Mouse (Mus musculus): ENCODE measurements around the gene Fam50b.
A peak's percentile ranks its signal among the peaks of the same experiment; 100 is the strongest.

The Fam50b gene

GRCm38 (mm10) chr13:34725800-34726476, 8.7 kb upstream of the Fam50b start:
- TF ChIP-seq GATA4 (IDR thresholded peaks at IDR 0.05; ENCODE audit: insufficient replicate concordance, low read length) = peak; percentile 38; the same call in 1 of the 2 replicates

- TF ChIP-seq GATA4 (IDR thresholded peaks at IDR 0.05; ENCODE audit: insufficient replicate concordance, low read length) = no peak
These were observed 8.2 kb upstream of the Fam50b start for GRCm38 (mm10) chr13:34726477-34726805.

- no peak for TF ChIP-seq GATA4 (IDR thresholded peaks at IDR 0.05; ENCODE audit: insufficient replicate concordance, low read length)
These were observed 7.6 kb upstream of the Fam50b start for GRCm38 (mm10) chr13:34727060-34727459.

GRCm38 (mm10) chr13:34731551-34731950, 3.1 kb upstream of the Fam50b start:
- no peak for TF ChIP-seq GATA4 (IDR thresholded peaks at IDR 0.05; ENCODE audit: insufficient replicate concordance, low read length)

GRCm38 (mm10) chr13:34733780-34734179, 870 bp upstream of the Fam50b start:
- TF ChIP-seq GATA4 (IDR thresholded peaks at IDR 0.05; ENCODE audit: insufficient replicate concordance, low read length) = no peak

- TF ChIP-seq GATA4 (IDR thresholded peaks at IDR 0.05; ENCODE audit: insufficient replicate concordance, low read length) = peak; percentile 66; the same call in 1 of the 2 replicates
These were observed 3.5 kb downstream of the Fam50b start for GRCm38 (mm10) chr13:34737968-34738698.

GRCm38 (mm10) chr13:34738699-34738973, 4.0 kb downstream of the Fam50b start:
- no peak for TF ChIP-seq GATA4 (IDR thresholded peaks at IDR 0.05; ENCODE audit: insufficient replicate concordance, low read length)

GRCm38 (mm10) chr13:34739071-34739470, 4.4 kb downstream of the Fam50b start:
- no peak for TF ChIP-seq GATA4 (IDR thresholded peaks at IDR 0.05; ENCODE audit: insufficient replicate concordance, low read length)

GRCm38 (mm10) chr13:34741254-34741653, 6.6 kb downstream of the Fam50b start:
- TF ChIP-seq GATA4 (IDR thresholded peaks at IDR 0.05; ENCODE audit: insufficient replicate concordance, low read length) = no peak

GRCm38 (mm10) chr13:34741813-34742568, 7.3 kb downstream of the Fam50b start:
- TF ChIP-seq GATA4 (IDR thresholded peaks at IDR 0.05; ENCODE audit: insufficient replicate concordance, low read length) = no peak

- TF ChIP-seq GATA4 (IDR thresholded peaks at IDR 0.05; ENCODE audit: insufficient replicate concordance, low read length) = no peak
These were observed 12.2 kb downstream of the Fam50b start for GRCm38 (mm10) chr13:34746811-34747210.

GRCm38 (mm10) chr13:34748530-34748929, 13.9 kb downstream of the Fam50b start:
- TF ChIP-seq GATA4 (IDR thresholded peaks at IDR 0.05; ENCODE audit: insufficient replicate concordance, low read length) = no peak

- TF ChIP-seq GATA4 (IDR thresholded peaks at IDR 0.05; ENCODE audit: insufficient replicate concordance, low read length) = no peak
These were observed 24.6 kb downstream of the Fam50b start for GRCm38 (mm10) chr13:34759202-34759601.

GRCm38 (mm10) chr13:34760518-34761287, 26.1 kb downstream of the Fam50b start:
- no peak for TF ChIP-seq GATA4 (IDR thresholded peaks at IDR 0.05; ENCODE audit: insufficient replicate concordance, low read length)

GRCm38 (mm10) chr13:34762136-34762535, 27.5 kb downstream of the Fam50b start:
- TF ChIP-seq GATA4 (IDR thresholded peaks at IDR 0.05; ENCODE audit: insufficient replicate concordance, low read length) = no peak

Measured in liver, adult (tissue).